Mouse (Mus musculus): ENCODE measurements at regions not wholly inside any gene's neighbourhood (a gene's known extent, or its start where the extent isn't known, plus 50 kb on each side); places are given as distances from the start of the nearest gene placed in this dataset.

DNA sequence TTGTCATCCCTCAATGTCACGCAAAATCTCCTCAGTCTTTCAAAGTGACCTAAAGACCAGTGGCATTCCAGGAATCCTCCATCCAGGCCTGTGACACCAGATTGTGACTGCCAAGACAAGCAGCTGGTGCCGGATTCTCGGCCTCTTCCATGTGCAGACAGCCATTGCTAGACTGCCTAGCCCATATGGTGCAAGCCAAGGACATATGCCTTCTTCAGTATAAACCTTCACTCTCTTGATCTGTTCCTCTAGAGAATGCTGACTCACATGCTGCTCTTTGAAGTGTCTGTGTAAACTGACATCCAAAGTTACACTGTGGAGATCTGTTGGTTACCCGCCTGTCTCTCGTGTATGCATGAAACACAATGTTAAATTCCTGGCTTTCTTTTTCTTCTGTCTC, 589.4 kb upstream of the Kdm8 start:
- Histone ChIP-seq H3K4me2 (replicated peaks; ENCODE audit: low read depth, low read length, severe bottlenecking) (no peak overlapping the region), H3K4me1 (ENCODE audit: control insufficient read depth, insufficient read depth, low read length) (no peaks in the 10 kb centered on the region), H3K27me3 (ENCODE audit: control insufficient read depth, insufficient read depth, low read length) (no peaks in the 10 kb centered on the region), H3K36me3 (ENCODE audit: control insufficient read depth, insufficient read depth, low read length) (no peaks in the 10 kb centered on the region), H3K4me3 (replicated peaks; ENCODE audit: low read length) (no peak overlapping the region), H3K27ac (replicated peaks; ENCODE audit: low read depth, low read length) (no peak overlapping the region), H3K9me3 (ENCODE audit: control insufficient read depth, low read length) (no peaks in the 10 kb centered on the region), H3K9ac (ENCODE audit: low read depth, low read length, severe bottlenecking) (no peak overlapping the region)
- WGBS, result 81% methylated on average over 5 of the region's 5 CpGs
- DNase-seq (ENCODE audit: low spot score) (peak; percentile 4), ATAC-seq (ENCODE audit: low FRiP score, low read depth) (no peak)
- no peak for TF ChIP-seq POLR2A (IDR thresholded peaks at IDR 0.05; ENCODE audit: borderline replicate concordance, extremely low read depth, insufficient read depth, insufficient read length)

DNA sequence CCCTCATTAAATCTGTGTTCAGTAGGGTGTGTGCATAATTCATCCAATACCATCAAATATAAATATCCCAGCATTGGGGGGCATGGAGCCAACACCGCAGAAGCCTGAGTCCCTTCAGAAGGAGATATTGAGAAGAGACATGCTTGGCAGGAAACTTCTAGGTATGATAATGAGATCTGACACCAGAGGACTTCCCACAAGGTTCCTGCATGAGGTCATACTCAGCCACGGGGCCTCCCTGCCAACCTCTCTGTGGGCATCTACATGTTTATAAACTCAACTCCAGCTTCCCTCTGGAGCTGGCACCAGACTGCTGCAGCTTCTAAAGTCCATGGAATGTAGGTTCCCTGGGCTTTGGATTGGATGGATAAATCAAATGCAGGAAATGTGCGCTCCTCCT, 587.4 kb upstream of the Kdm8 start:
- no peak overlapping the region for H3K27ac ChIP-seq (replicated peaks; ENCODE audit: low read depth, low read length)
- WGBS, result 84% methylated on average over 3 of the region's 3 CpGs
- no peak for DNase-seq (ENCODE audit: low spot score)
- H3K9me3 ChIP-seq (ENCODE audit: control insufficient read depth, low read length), result no peaks in the 10 kb centered on the region
- H3K9ac ChIP-seq (ENCODE audit: low read depth, low read length, severe bottlenecking), result no peak overlapping the region
- no peaks in the 10 kb centered on the region for H3K36me3 ChIP-seq (ENCODE audit: control insufficient read depth, insufficient read depth, low read length)
- no peak for ATAC-seq (ENCODE audit: low FRiP score, low read depth)
- no peak overlapping the region for H3K4me3 ChIP-seq (replicated peaks; ENCODE audit: low read length)
- TF ChIP-seq POLR2A (IDR thresholded peaks at IDR 0.05; ENCODE audit: borderline replicate concordance, extremely low read depth, insufficient read depth, insufficient read length), result no peak
- no peak overlapping the region for H3K4me2 ChIP-seq (replicated peaks; ENCODE audit: low read depth, low read length, severe bottlenecking)
- H3K4me1 ChIP-seq (ENCODE audit: control insufficient read depth, insufficient read depth, low read length), result no peaks in the 10 kb centered on the region
- H3K27me3 ChIP-seq (ENCODE audit: control insufficient read depth, insufficient read depth, low read length), result no peaks in the 10 kb centered on the region

DNA sequence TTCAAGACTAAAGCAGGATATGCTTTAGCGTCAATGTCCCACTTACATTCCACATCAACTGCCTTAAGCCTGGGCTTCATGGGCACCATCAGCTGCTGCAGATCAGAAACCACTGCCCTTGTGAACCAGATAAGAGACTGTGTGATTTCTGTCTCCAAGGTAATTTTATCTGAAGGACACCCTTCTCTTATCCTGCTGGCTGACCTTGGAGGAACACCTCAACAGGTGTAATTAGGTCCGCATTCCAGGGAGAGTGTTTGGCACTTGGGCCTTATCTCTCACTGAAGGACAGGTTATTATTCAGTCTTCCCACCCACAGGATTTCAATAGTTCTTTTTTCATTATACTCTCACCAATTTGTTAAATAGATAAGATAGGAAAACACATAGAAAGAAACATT, 583.1 kb upstream of the Kdm8 start:
- H3K9ac ChIP-seq (ENCODE audit: low read depth, low read length, severe bottlenecking), result no peak overlapping the region
- no peak for TF ChIP-seq POLR2A (IDR thresholded peaks at IDR 0.05; ENCODE audit: borderline replicate concordance, extremely low read depth, insufficient read depth, insufficient read length)
- H3K9me3 ChIP-seq (ENCODE audit: control insufficient read depth, low read length), result no peaks in the 10 kb centered on the region; the same call in 1 of the 2 replicates
- H3K36me3 ChIP-seq (ENCODE audit: control insufficient read depth, insufficient read depth, low read length), result no peaks in the 10 kb centered on the region
- H3K4me1 ChIP-seq (ENCODE audit: control insufficient read depth, insufficient read depth, low read length), result no peaks in the 10 kb centered on the region
- no peak overlapping the region for H3K4me2 ChIP-seq (replicated peaks; ENCODE audit: low read depth, low read length, severe bottlenecking)
- DNase-seq (ENCODE audit: low spot score) (no peak), ATAC-seq (ENCODE audit: low FRiP score, low read depth) (no peak)
- 85% methylated on average over 2 of the region's 2 CpGs for WGBS
- H3K4me3 ChIP-seq (replicated peaks; ENCODE audit: low read length), result no peak overlapping the region
- no peak overlapping the region for H3K27ac ChIP-seq (replicated peaks; ENCODE audit: low read depth, low read length)
- H3K27me3 ChIP-seq (ENCODE audit: control insufficient read depth, insufficient read depth, low read length), result no peaks in the 10 kb centered on the region

DNA sequence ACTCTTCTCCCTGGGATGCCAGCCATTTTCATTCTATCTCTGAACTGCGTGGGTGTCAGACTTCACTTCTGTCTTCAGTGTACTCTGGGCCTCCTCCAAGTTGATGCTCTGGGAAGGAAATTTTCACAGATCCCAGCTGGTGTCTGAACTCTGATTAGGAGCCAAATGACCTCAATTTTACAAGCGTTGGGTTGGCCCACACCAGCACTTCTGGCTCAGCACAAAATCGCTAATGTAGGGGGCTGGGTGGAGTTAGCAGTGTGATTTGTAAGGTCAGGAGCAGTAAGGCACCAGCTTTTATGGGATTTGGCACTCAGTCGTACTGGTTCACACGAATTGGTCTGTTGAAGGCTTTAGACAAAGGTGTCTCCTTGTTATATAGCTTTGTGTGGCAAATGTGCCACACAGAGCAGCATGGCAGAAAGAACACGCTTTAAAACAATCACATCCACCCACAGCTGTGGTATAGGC, 576.3 kb upstream of the Kdm8 start:
- Histone ChIP-seq H3K4me2 (replicated peaks; ENCODE audit: low read depth, low read length, severe bottlenecking) (no peak overlapping the region), H3K27me3 (ENCODE audit: control insufficient read depth, insufficient read depth, low read length) (no peaks in the 10 kb centered on the region), H3K4me1 (ENCODE audit: control insufficient read depth, insufficient read depth, low read length) (peaks cover 11% of the 10 kb centered on the region; the same call in 1 of the 2 replicates), H3K36me3 (ENCODE audit: control insufficient read depth, insufficient read depth, low read length) (no peaks in the 10 kb centered on the region), H3K27ac (replicated peaks; ENCODE audit: low read depth, low read length) (no peak overlapping the region), H3K4me3 (replicated peaks; ENCODE audit: low read length) (no peak overlapping the region), H3K9me3 (ENCODE audit: control insufficient read depth, low read length) (no peaks in the 10 kb centered on the region), H3K9ac (ENCODE audit: low read depth, low read length, severe bottlenecking) (no peak overlapping the region)
- WGBS, result 26% methylated on average over 6 of the region's 6 CpGs
- ATAC-seq (ENCODE audit: low FRiP score, low read depth), result peak; percentile 84
- TF ChIP-seq POLR2A (IDR thresholded peaks at IDR 0.05; ENCODE audit: borderline replicate concordance, extremely low read depth, insufficient read depth, insufficient read length), result no peak
- peak; percentile 74 for DNase-seq (ENCODE audit: low spot score)

DNA sequence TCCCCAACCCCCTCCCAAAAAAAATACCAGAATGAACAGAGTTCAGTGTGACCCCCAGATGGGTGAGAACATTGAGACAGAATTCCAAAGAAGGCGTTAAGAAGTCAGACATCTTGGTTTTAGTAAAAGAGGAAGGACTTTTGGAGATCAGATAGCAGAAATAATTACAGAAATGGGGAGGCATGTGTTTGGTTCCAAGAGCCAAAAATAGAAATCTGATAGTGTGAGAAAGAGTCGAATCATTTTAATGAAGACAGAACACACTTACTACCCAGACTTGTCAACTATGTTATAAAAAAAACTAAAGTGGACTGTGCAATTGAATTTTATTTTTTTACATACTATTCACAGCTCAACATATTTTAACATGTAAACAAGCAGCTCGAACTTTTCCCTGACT, 575.9 kb upstream of the Kdm8 start:
- DNase-seq (ENCODE audit: low spot score) (no peak), ATAC-seq (ENCODE audit: low FRiP score, low read depth) (no peak)
- Histone ChIP-seq H3K27me3 (ENCODE audit: control insufficient read depth, insufficient read depth, low read length) (no peaks in the 10 kb centered on the region), H3K9ac (ENCODE audit: low read depth, low read length, severe bottlenecking) (no peak overlapping the region), H3K9me3 (ENCODE audit: control insufficient read depth, low read length) (no peaks in the 10 kb centered on the region), H3K4me1 (ENCODE audit: control insufficient read depth, insufficient read depth, low read length) (peaks cover 11% of the 10 kb centered on the region; the same call in 1 of the 2 replicates), H3K4me3 (replicated peaks; ENCODE audit: low read length) (no peak overlapping the region), H3K27ac (replicated peaks; ENCODE audit: low read depth, low read length) (no peak overlapping the region), H3K4me2 (replicated peaks; ENCODE audit: low read depth, low read length, severe bottlenecking) (no peak overlapping the region), H3K36me3 (ENCODE audit: control insufficient read depth, insufficient read depth, low read length) (no peaks in the 10 kb centered on the region)
- no peak for TF ChIP-seq POLR2A (IDR thresholded peaks at IDR 0.05; ENCODE audit: borderline replicate concordance, extremely low read depth, insufficient read depth, insufficient read length)
- 53% methylated on average over 3 of the region's 3 CpGs for WGBS

DNA sequence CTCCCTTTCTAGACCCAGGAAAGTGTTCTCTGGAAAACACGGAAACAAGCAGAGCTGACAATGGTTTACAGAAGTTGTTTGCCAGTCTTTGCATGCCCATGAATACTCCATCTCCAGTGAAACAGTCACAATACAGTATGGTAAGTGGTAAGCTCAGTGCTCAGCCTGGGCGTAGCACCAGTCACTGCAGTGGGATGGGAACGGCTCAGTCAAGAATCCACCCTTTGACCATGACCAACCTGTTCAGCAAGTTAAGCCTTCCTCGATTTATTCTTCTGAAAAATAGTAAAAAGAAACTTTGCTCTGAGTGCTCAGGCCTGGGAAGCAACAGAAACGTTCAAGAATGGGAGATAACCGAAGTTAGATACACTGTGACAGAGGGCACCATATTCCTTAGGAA, 563.7 kb upstream of the Kdm8 start:
- no peak overlapping the region for H3K9ac ChIP-seq (ENCODE audit: low read depth, low read length, severe bottlenecking)
- H3K27ac ChIP-seq (replicated peaks; ENCODE audit: low read depth, low read length), result no peak overlapping the region
- TF ChIP-seq POLR2A (IDR thresholded peaks at IDR 0.05; ENCODE audit: borderline replicate concordance, extremely low read depth, insufficient read depth, insufficient read length), result no peak
- H3K36me3 ChIP-seq (ENCODE audit: control insufficient read depth, insufficient read depth, low read length), result no peaks in the 10 kb centered on the region
- WGBS, result 83% methylated on average over 6 of the region's 6 CpGs
- H3K4me3 ChIP-seq (replicated peaks; ENCODE audit: low read length), result no peak overlapping the region
- no peak for ATAC-seq (ENCODE audit: low FRiP score, low read depth)
- H3K4me2 ChIP-seq (replicated peaks; ENCODE audit: low read depth, low read length, severe bottlenecking), result no peak overlapping the region
- no peaks in the 10 kb centered on the region for H3K27me3 ChIP-seq (ENCODE audit: control insufficient read depth, insufficient read depth, low read length)
- H3K4me1 ChIP-seq (ENCODE audit: control insufficient read depth, insufficient read depth, low read length), result no peaks in the 10 kb centered on the region
- H3K9me3 ChIP-seq (ENCODE audit: control insufficient read depth, low read length), result no peaks in the 10 kb centered on the region
- no peak for DNase-seq (ENCODE audit: low spot score)

Data from limb, embryonic 14.5 days (tissue).